Mouse (Mus musculus) bone marrow macrophage, adult 2 months (primary cell): ENCODE measurements around the gene Anln. TPM values are rescaled to one million over a fixed set of nuclear protein-coding genes. Genes with fewer than 3 reads are reported as not detected.
A peak's percentile ranks its signal among the peaks of the same experiment; 100 is the strongest.
"Not testable (repeated sequence)": the region's sequence is repeated elsewhere in the genome, so short reads cannot be mapped to it uniquely, and the experiment has no call there.

Experiments used
- H3K27ac ChIP-seq: 2 replicates; pipeline ENCODE4 v1.5.1; 2012; ENCODE audit warnings: low read depth, low read length; ENCODE audit not compliant: insufficient read depth
- H3K4me1 ChIP-seq: 2 replicates; pipeline ENCODE4 v1.6.1; 2012; ENCODE audit warnings: low read length; ENCODE audit not compliant: control insufficient read depth, insufficient read depth
- H3K4me3 ChIP-seq: 2 replicates; pipeline ENCODE4 v1.5.1; 2012; ENCODE audit warnings: mild to moderate bottlenecking, low read length, moderate library complexity; ENCODE audit not compliant: insufficient read depth
- CTCF ChIP-seq: IDR thresholded peaks from 2 replicates; pipeline ENCODE4 v1.5.1; 2012; ENCODE audit warnings: low read depth, mild to moderate bottlenecking, low read length, moderate library complexity
- POLR2A ChIP-seq: IDR thresholded peaks from 2 replicates; pipeline ENCODE4 v1.6.1; 2012; ENCODE audit warnings: mild to moderate bottlenecking, low read depth, low read length, borderline replicate concordance
- polyA plus RNA-seq: library from polyadenylated mRNA; stranded (reverse); fragments of >200 nt; gene quantifications from 2 replicates; pipeline ENCODE4 v1.2.4, GENCODE M21; 2012; ENCODE audit not compliant: missing spikeins, insufficient read depth, insufficient read length

Anln gene
- polyA plus RNA-seq, 1 experiment: 34.5 TPM

GRCm38 (mm10) chr9:22423507-22423906 lies 34.5 kb upstream of the Anln start:
- Histone ChIP-seq H3K4me3 (no peak overlapping the region), H3K27ac (no peak overlapping the region), H3K4me1 (peaks cover 4% of the 10 kb centered on the region)
- TF ChIP-seq POLR2A: no peak
- no peak for TF ChIP-seq CTCF

- Histone ChIP-seq H3K4me1 (peaks cover 4% of the 10 kb centered on the region), H3K27ac (no peak overlapping the region), H3K4me3 (no peak overlapping the region)
- TF ChIP-seq CTCF (no peak), POLR2A (no peak)
Measured at GRCm38 (mm10) chr9:22422559-22422958, 33.6 kb upstream of the Anln start.

- H3K4me3 ChIP-seq: no peak overlapping the region
- TF ChIP-seq POLR2A: no peak
- no peak for TF ChIP-seq CTCF
- H3K4me1 ChIP-seq: peaks cover 4% of the 10 kb centered on the region
- H3K27ac ChIP-seq: no peak overlapping the region
Measured at GRCm38 (mm10) chr9:22420491-22420890, 31.5 kb upstream of the Anln start.

- no peak overlapping the region for H3K4me3 ChIP-seq
- no peak overlapping the region for H3K27ac ChIP-seq
- TF ChIP-seq CTCF: no peak
- no peak for TF ChIP-seq POLR2A
- H3K4me1 ChIP-seq: peaks cover 4% of the 10 kb centered on the region
Measured at GRCm38 (mm10) chr9:22419877-22420276, 30.9 kb upstream of the Anln start.

- no peak overlapping the region for H3K4me3 ChIP-seq
- no peak overlapping the region for H3K27ac ChIP-seq
- TF ChIP-seq CTCF (no peak), POLR2A (no peak)
- peaks cover 4% of the 10 kb centered on the region for H3K4me1 ChIP-seq
Measured at GRCm38 (mm10) chr9:22417547-22417946, 28.6 kb upstream of the Anln start.

- Histone ChIP-seq H3K4me1 (peaks cover 6% of the 10 kb centered on the region), H3K4me3 (no peak overlapping the region), H3K27ac (no peak overlapping the region)
- no peak for TF ChIP-seq POLR2A
- no peak for TF ChIP-seq CTCF
Measured at GRCm38 (mm10) chr9:22416187-22416586, 27.2 kb upstream of the Anln start.

GRCm38 (mm10) chr9:22411002-22411857 lies 22.2 kb upstream of the Anln start, which contains the start of gene 9530077C05Rik:
Gene 9530077C05Rik, plus strand, starts transcription at chr9:22411513.
- peak; percentile 31; the same call in 1 of the 2 replicates for TF ChIP-seq CTCF
- TF ChIP-seq POLR2A: no peak
- Histone ChIP-seq H3K4me1 (peaks cover 2% of the 10 kb centered on the region; the same call in 1 of the 2 replicates), H3K27ac (no peak within 1 kb of the TSS), H3K4me3 (peak within 1 kb of the TSS; percentile 62)

- Histone ChIP-seq H3K4me3 (no peak overlapping the region), H3K27ac (no peak overlapping the region), H3K4me1 (peaks cover 2% of the 10 kb centered on the region; the same call in 1 of the 2 replicates)
- no peak for TF ChIP-seq CTCF
- TF ChIP-seq POLR2A: no peak
Measured at GRCm38 (mm10) chr9:22409501-22409900, 20.5 kb upstream of the Anln start.

GRCm38 (mm10) chr9:22408344-22408743 lies 19.4 kb upstream of the Anln start:
- H3K27ac ChIP-seq, H3K4me3 ChIP-seq, H3K4me1 ChIP-seq: not testable (repeated sequence)

GRCm38 (mm10) chr9:22407633-22408032 lies 18.6 kb upstream of the Anln start:
- not testable (repeated sequence) for H3K4me3 ChIP-seq, H3K27ac ChIP-seq

GRCm38 (mm10) chr9:22405414-22405813 lies 16.4 kb upstream of the Anln start:
- H3K27ac ChIP-seq: no peak overlapping the region
- no peaks in the 10 kb centered on the region for H3K4me1 ChIP-seq
- no peak overlapping the region for H3K4me3 ChIP-seq
- TF ChIP-seq POLR2A (no peak), CTCF (no peak)

More at GRCm38 (mm10) chr9:22407633-22408032, 18.6 kb upstream of the Anln start:
- not testable (repeated sequence) for H3K4me1 ChIP-seq

GRCm38 (mm10) chr9:22403501-22403900 lies 14.5 kb upstream of the Anln start:
- H3K4me3 ChIP-seq, H3K4me1 ChIP-seq, H3K27ac ChIP-seq: not testable (repeated sequence)
